Mouse (Mus musculus) hindlimb bud, embryonic 11.5 days (tissue): ENCODE results near the gene Psmc5.

Experiments used
- DNase-seq: peaks from one replicate; pipeline ENCODE4 v3.0.0-alpha.2; 2012; ENCODE audit warnings: low read depth, low spot score; ENCODE audit errors: extremely low spot score

The Psmc5 gene

GRCm38 (mm10) chr11:106305348-106306064, 49.6 kb downstream of the Psmc5 start:
- DNase-seq, result no peak

- no peak for DNase-seq
Observed at GRCm38 (mm10) chr11:106306065-106306385, 50.1 kb downstream of the Psmc5 start.

- DNase-seq, result no peak
Observed at GRCm38 (mm10) chr11:106306758-106307157, 50.8 kb downstream of the Psmc5 start.

GRCm38 (mm10) chr11:106307432-106307831, 51.5 kb downstream of the Psmc5 start:
- DNase-seq, result no peak

GRCm38 (mm10) chr11:106308162-106308561, 52.2 kb downstream of the Psmc5 start:
- DNase-seq, result no peak

- no peak for DNase-seq
Observed at GRCm38 (mm10) chr11:106310123-106310522, 54.2 kb downstream of the Psmc5 start.
